Mouse (Mus musculus) skeletal muscle tissue, adult 2 months (tissue): Measurements from ENCODE around the gene Wdr62.
A peak's percentile ranks its signal among the peaks of the same experiment; 100 is the strongest.

Source experiments
- DNase-seq: peaks from one replicate; pipeline ENCODE4 v3.0.0-alpha.2; 2012; ENCODE audit warnings: low read depth, low spot score

The Wdr62 gene

DNA sequence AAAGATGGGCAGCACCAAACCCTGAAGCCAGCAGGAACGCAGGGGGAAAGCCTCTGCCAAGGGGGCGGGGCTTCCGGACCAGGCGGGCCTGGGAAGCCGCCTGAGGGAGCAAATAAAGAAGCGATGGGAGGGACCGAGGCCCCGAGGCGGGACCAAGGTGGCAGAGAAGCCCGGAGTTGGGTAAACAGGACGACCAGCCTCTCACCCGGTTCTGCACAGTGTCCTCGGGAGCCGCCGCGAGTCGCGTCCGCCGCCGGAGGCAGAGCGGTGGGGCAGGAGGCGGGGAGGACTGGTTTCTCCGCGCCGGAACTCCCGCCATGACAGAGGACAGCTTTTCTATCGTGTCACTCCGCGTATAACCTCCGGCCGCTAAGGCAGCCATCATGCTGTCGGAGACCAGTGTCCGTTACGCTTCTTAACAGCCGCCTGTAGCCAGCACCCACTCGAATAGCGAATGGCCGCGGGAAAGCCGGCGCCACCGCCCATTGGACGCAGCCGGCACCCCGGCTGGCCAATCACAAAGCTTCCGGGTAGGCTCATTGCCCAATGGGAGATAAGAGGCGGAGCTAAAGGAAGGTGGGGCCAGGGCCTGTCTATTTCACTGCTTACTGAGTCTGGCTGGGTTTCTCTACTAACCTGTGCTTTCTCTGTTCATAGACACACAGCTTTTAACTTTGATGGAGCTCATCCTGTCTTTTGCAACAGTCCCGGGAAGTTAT lies at the start of gene Wdr62, which contains the start of gene Thap8:
Wdr62 (minus strand) TSS at position 469 of the 719 bp plus-strand sequence.
Thap8 (plus strand) TSS at position 144 of the 719 bp plus-strand sequence.
- peak; percentile 93 for DNase-seq

DNA sequence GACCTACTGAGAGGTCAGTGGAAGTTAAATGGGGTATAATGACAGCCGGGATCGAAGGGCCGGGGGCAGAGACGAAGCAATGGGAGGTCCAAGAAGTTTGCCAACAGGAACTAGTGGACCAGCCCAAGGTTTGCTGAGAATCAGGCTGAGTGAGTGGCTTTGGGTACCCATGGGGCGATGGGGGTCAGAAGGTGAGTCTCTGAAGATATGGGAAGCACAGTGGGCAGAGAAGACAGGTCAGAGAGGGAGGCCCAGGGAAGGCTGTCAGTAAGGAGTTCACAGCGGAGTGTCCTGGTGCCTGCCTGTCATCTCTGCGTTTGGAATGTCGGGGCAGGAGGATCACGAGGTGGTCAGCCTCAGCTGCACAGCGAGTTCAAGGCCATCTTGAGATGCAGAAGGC lies 48.2 kb upstream of the Wdr62 start:
- DNase-seq = no peak

DNA sequence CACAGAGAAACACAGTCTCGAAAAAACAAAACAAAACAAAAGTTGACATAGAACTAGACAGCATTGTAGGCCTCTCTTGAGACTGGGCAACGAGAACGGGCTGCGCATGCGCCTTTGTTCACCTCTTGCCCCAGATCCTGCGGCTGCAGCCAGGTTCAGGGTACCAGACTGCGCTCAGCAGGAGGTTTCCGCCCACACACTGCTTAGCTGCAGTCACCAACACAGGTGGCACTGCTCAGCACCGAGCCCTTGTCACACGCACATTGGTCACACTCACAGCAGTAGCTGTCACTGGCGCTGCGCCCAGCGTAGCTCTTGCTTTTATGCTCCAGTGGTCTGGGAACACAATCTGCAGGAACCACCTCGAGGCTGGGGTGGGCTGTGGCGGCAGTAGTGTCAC lies 46.9 kb upstream of the Wdr62 start:
- no peak for DNase-seq

DNA sequence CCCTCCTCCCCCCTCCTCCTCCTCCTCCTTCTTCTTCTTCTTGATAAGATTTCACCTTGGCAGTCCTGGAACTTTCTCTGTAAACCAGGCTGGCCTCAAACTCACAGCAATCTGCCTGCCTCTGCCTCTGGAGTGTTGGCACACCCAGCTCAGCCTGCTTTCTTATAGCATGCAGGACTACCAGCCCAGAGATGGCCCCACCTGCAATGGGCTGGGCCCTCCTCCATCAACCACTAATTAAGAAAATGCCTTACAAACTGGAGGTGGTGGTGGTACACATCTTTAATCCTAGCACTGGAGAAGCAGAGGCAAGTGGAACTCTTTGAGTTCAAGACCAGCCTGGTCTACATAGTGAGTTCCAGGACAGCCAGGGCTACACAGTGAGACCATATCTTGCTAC lies 46.2 kb upstream of the Wdr62 start:
- DNase-seq = no peak

DNA sequence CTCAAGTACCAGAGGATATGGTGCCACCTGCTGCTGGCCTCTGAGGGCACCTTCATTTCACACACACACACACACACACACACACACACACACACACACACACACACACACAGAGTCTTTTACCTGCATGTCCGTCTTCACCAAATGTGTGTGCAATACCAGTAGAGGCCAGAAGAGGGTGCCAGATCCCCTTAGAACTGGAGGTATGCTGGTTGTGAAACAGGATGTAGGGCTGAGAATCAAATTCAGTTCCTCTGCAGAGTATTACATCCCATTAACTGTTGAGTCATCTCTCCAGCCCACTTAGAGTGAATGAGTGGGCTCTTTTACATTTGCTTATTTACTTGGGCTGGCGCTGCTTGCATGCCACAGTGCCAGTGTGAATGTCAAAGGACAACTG lies 45.1 kb upstream of the Wdr62 start:
- no peak for DNase-seq

DNA sequence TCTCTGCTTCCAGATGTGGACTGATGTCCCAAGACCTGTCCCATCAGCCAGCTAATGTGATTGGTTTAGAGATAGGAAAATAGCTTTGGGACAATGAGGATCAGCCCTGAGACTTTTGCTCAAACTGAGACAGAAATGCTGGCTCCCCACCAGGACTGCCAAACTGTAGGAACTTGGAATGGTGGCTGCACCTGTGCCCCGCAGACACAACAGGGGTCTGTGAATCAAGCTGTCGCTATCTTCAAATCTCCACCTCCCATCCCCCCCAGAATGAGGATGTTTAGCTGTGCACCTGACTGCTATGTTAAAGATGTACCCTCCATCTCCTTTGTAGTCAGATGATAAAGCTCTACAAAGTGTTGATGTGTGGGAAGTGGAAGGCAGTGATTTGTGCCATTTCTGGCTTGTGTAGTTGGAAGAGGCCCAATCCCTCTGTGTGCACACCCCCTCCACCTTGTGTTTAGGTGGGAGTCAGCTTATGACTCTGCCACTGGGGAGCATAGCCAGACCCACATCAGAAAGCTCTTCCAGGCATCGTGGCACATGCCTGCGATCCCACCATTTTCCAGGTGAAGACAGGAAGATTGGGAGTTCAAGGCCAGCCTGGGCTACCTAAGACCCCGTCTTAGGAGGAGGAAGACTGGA lies 44.2 kb upstream of the Wdr62 start:
- DNase-seq = no peak

DNA sequence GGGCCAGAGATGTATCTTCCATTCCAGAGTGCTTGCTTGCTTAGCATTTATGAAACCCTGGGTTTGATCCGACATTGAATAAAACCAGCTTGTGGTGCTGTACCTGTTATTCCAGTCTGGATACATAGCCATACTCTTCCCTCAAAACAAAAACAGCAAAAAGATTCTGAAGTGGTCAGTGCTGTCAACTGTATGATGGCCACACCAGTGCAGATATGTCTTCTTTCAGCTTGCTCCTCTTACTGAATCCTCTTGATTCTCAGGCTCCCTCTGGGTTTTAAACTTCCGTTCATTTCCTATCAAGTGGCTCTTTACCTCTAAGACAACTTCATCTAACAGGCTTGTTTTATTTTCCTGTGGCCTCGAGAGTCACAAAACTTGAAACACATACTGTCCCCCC lies 43.6 kb upstream of the Wdr62 start, which contains the start of gene Sdhaf1:
Sdhaf1 (minus strand) TSS at position 101 of the 400 bp plus-strand sequence.
- no peak for DNase-seq

DNA sequence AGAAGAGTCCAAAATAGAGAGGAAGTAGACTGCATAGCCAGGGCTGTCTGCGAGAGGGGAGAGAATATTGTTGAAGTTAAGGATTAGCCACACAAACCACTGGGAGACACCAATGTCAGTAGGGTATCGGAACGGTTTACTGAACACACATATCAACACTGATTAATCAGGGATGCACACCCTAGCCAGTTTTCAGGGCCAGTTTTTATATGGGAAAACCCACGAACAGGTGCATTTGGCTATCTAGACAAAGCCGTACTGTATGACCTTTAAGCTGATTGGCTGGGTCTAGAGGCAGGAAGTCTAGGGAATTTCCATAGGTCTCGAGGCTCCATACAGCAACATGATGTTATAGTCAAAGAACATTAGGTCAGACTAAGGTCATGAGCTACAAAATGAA lies 42.6 kb upstream of the Wdr62 start:
- DNase-seq = no peak

DNA sequence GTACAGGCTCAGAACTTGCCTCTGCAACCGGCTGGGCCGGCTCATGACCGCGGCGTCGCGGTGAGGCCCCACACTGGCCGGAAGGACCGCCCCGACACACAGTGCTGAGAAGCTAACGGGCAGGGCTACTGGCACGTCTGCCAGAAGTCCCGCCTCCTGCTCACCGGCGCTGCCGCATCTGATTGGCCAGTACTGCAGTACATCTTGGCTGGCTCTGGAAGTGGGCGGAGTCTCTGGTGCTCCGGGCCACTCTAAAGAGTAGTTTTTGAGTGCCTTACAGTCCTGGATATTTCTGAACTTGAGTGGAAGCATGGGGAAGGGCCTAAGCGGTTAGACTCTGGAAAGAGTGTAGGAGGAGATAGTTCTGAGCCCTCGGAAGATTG lies 42.1 kb upstream of the Wdr62 start:
- DNase-seq = peak; percentile 99

DNA sequence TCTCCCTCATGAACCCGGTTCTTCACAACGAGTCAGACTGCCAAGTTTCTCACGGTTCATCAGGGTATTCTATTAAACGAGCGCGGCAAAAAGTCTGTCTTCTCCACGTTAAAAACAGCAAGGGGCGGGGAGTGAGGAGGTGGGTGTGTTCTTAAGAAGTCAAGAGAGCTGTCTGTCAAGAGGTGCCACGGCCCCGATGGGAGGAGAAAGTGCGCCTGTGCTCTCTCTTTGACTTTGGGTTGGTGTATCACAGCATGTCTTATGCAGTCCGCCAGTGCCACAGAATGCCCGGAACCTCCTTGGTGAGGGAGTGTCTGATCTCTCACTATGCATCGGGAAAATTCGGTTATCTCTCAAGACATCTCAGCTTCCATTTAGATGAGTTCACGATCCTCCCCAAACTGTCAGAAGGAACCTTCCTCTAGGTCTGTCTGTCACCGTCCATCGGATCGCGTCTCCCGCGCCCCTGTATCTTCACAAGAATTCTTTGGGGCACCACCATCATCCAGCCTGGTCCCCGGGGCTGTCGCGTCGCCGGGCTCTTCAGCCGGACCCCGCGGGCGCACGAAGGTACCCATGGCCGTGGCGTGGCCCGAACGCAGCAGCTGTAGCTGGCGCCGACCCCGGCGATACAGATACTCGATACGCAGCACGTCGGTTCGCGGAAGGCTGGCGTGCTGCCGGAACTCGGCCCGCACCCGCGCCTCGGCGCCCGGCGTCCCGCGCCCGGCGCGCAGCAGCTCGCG lies 41.5 kb upstream of the Wdr62 start, which contains the start of gene E130208F15Rik:
E130208F15Rik (plus strand) TSS at position 202 of the 746 bp plus-strand sequence.
- DNase-seq = peak; percentile 66

DNA sequence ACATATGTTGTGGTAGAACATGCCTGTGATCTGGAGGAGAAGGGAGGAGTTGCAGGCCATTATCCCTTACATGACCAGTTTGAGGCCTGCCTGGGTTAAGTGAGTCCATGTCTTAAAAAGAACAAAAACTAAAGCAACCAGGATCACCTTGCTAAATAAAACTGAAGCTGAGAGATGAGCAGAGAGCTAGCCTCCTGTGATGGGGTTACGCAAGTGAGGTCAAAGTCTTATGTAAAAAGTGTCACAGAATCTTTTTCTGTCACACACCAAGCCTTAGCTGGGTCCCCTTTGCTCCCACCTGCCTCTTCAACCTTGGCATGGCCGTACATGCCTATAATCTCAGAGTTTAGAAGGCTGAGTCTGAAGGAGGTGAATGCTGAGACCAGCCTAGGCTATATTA lies 40.7 kb upstream of the Wdr62 start:
- DNase-seq = no peak

DNA sequence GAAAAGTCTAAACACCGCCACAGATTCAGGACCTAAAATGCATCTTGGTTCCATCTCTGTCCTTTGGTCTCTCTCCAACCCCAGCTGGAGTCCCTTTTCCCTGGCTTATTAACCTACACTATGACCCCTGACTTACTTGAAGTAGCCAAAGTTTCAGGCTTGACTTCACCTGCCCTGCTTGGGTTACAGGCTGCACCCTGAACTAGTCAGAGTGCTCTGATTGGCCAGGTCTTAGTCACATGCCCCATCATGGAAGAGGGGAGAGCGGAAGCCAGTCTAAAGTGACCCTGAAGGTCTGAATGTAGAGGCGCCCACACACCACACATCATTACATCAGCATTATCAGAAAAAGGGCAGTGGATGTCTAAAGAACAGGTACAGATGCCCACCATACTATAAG lies 37.9 kb upstream of the Wdr62 start:
- no peak for DNase-seq

DNA sequence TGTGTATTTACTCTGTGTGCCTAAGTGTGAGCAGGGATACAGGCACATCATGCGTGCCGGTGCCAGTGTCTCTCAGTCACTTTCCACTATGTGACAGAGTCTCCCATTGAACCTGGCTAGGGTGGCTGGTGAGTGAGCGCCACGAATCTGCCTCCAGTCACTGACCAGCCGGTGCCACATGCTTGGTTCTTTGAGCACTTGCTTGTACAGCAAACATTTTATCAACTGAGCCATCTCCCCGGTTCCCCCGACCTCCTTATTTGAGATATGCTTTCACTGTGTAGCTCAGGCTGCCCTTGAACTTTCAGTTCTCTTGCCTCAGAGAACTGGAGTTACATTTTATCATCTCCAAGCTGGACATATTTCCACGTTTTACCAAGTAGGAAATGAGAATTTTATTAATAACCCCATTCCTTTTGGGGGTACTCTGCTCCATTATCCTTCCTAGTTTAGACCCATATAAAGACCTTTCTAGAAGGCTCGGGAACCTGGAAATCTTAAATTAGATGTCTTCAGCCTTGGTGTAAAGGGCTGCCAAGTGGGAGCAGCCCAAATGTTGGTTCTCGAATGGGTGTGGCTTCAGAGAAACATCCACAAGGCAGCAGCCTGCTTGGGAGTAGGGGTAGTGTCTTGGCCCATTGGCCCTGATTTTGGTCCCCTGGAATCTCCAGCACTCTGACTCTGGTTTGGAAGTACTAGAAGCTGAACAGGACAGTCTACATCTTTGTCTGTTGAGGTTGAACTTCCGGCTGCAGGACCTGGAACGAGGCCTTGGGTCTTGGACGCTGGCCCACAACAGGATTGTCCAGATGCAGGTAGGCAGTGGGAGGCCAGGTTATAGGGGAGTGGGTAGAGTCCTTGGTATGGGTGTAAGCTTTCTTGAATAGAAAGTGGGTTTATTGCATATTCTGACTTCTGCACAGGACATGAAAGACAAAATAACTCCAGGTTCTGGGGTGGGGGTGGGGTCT lies 35.6 kb upstream of the Wdr62 start:
- DNase-seq = no peak

DNA sequence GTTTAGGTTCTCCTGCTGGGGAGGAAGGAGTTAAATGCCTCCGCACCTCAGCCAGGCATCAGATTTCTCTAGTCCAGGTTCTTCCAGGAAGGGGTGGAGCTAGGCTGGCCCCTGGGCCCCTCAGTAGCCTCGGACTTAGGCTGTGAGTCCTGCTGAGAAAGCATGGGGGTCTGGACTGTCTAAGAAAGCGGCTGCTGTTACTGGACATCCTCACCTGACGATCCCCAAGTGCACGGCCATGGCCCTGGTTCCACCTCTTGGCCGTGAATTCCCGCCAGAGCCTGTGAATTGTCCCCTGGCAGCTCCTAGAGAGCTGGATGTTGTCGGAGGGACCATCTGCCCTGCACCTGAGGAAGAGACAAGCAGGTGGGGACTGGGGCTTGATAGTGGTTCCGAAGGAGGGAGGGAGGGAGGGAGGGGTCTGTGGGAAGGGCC lies 34.5 kb upstream of the Wdr62 start, which contains the start of gene Syne4:
Syne4 (plus strand) TSS at position 87 of the 435 bp plus-strand sequence.
- DNase-seq = no peak

DNA sequence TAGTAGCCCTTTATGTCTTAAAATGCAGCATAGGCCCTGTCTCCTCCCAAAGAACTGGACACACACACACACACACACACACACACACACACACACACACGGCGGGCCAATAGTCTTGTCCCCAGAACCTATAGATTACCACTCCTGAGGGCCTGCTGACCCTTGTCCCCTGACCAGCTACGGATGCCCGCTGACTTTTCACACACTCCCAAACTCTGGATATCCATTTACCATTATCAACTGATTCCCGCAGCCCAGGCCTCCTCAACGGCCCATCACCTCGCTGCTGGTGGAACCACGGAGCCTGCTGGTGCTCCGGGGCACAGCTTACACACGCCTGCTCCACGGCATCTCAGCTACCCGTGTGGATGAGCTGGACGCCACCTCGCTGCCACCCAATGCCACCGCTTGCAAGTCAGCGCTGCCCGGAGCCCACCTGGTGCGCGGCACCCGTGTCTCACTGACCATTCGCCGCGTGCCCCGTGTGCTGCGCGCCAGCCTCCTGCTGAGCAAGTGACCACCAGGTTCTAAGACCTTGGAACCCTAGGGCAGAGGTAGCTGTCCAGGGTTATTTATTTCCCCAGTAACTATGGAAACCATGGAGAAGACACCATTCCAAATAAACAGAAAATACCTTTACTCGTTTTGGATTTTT lies 33.6 kb upstream of the Wdr62 start:
- DNase-seq = no peak

DNA sequence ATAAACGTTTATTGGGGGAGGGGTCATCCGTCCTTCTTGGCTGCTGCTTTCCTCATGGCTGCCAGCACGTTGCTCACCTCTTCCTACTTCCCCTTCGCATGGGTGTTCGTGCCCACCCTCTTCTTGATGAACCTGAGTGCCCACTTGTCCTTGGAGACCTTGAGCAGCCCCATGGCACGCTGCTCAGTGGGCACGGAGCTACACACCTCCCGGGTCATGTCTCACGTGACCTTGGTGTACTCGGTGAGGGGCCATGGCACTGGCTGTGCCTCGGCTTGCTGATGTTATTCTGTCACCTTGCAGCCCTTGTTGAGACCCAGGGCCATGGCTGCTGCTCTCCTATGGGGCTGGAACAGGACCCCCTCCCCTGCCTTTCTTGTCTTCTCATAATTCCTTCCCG lies 29.9 kb upstream of the Wdr62 start:
- DNase-seq = no peak

DNA sequence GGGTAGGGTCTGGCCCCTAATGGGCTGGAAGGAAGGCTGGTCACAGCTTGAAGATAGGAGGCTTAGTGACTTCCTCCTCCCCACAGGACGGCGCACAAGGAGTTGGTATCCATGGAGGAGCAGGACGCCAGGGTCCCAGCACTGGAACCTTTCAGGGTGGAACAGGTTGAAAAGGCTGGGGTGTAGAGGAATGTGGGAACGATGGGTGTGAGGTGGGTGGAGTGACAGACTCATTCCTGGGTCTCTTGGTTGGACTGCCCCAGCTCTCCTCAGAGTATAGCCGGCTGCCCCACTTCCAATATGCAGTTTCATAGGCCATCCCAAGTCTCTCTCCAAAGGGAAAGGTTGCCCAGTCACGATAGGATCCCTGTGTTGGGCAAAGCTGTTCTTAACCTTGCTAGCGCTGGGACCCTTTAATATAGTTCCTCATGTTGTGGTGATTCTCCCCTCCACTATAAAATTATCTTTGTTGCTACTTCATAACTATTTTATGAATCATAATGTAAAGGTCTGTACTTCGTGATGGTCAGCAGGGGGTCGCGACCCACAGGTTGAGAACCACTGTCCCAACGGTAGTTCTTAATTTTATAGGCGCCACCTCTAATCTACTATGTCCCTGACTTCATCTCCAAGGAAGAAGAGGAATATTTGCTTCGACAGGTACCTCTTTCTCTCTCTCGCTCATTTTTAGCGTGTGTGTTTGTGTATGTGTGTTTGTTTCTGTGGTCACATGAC lies 29.3 kb upstream of the Wdr62 start:
- DNase-seq = no peak

DNA sequence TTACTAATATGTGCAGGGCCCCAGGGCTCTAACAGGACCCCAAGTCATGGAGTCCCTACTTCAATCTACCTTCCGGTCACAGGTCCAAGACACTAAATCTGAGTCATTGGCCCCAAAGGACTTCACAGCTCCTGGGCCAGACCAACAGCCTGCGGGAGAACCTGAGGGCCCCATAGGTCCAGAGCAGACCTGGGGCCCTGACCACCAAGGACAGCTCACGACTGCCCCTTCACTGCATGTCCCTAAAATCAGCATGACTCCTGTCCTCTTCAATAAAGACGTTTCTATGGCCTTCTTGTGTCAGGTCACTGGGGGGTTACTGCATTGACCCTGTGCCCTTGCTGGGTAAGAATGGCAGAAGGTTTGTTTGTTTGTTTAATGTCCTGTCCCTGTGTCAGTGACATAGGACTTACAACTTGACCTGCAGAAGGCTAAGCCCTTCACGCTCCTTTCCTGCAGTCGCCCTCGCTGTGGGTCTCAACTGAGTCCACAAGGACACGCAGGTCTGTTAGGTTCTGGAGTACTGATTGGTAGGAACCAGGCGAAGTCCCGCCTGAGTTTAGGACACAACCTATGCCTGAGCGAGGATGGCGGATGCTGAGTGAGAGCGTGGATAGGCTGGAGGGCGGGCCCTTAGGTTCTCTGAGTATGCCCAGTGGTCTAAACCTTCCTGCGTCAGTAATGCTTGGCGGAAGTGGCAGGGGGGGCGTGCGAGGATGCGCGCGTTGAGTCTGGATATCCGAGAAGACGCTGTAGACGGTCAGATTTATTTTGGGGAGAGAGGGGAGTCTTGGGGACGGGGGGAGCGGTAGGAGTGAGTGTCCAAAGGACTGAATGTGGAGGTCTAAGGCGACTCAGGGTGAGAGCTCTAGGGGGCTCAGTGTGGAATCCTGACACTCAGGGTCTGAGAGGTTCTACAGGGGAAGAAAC lies 28.1 kb upstream of the Wdr62 start, which contains the start of gene Alkbh6:
Alkbh6 (plus strand) TSS at position 642 of the 930 bp plus-strand sequence.
- peak; percentile 97 for DNase-seq
